Mouse (Mus musculus): ENCODE measurements around the gene 1700001L19Rik. TPM values are rescaled to one million over a fixed set of nuclear protein-coding genes. Genes with fewer than 3 reads are reported as not detected.

The 1700001L19Rik gene
- polyA plus RNA-seq, 1 experiment from 2014 or later, result 0.28 TPM

- Histone ChIP-seq H3K9me3 (no peaks in the 10 kb centered on the region), H3K4me3 (no peak overlapping the region), H3K27ac (no peak overlapping the region), H3K4me1 (peaks cover 7% of the 10 kb centered on the region), H3K36me3 (peaks cover 56% of the 10 kb centered on the region), H3K27me3 (ENCODE audit: insufficient read depth, poor library complexity, severe bottlenecking) (no peaks in the 10 kb centered on the region)
- 91% methylated on average over 11 of the region's 11 CpGs for WGBS
- no peak for DNase-seq (ENCODE audit: low spot score)
Measured at GRCm38 (mm10) chr13:68583961-68584360, 13.3 kb upstream of the 1700001L19Rik start.

- no peak for DNase-seq (ENCODE audit: low spot score)
- H3K27ac ChIP-seq, result no peak overlapping the region
- H3K4me1 ChIP-seq, result peaks cover 7% of the 10 kb centered on the region
- no peaks in the 10 kb centered on the region for H3K27me3 ChIP-seq (ENCODE audit: insufficient read depth, poor library complexity, severe bottlenecking)
- peaks cover 69% of the 10 kb centered on the region for H3K36me3 ChIP-seq
- no peak overlapping the region for H3K4me3 ChIP-seq
- 87% methylated on average over 7 of the region's 7 CpGs for WGBS
- H3K9me3 ChIP-seq, result no peaks in the 10 kb centered on the region
Measured at GRCm38 (mm10) chr13:68585441-68585840, 11.8 kb upstream of the 1700001L19Rik start.

GRCm38 (mm10) chr13:68588352-68588751 lies 8.9 kb upstream of the 1700001L19Rik start:
- H3K36me3 ChIP-seq, result peaks cover 98% of the 10 kb centered on the region
- H3K9me3 ChIP-seq, result no peaks in the 10 kb centered on the region
- H3K27me3 ChIP-seq (ENCODE audit: insufficient read depth, poor library complexity, severe bottlenecking), result no peaks in the 10 kb centered on the region
- no peaks in the 10 kb centered on the region for H3K4me1 ChIP-seq
- no peak overlapping the region for H3K4me3 ChIP-seq
- no peak overlapping the region for H3K27ac ChIP-seq
- DNase-seq (ENCODE audit: low spot score), result no peak

GRCm38 (mm10) chr13:68593797-68594196 lies 3.4 kb upstream of the 1700001L19Rik start:
- Histone ChIP-seq H3K36me3 (peaks cover 46% of the 10 kb centered on the region), H3K4me1 (peaks cover 9% of the 10 kb centered on the region; the same call in 1 of the 2 replicates), H3K27me3 (ENCODE audit: insufficient read depth, poor library complexity, severe bottlenecking) (peaks cover 20% of the 10 kb centered on the region; the same call in 1 of the 2 replicates), H3K27ac (no peak overlapping the region), H3K9me3 (no peaks in the 10 kb centered on the region), H3K4me3 (no peak overlapping the region)
- WGBS, result 68% methylated on average over 1 of the region's 1 CpGs
- DNase-seq (ENCODE audit: low spot score), result no peak

- peak overlapping the region; percentile 43 for H3K4me3 ChIP-seq
- H3K27me3 ChIP-seq (ENCODE audit: insufficient read depth, poor library complexity, severe bottlenecking), result peaks cover 20% of the 10 kb centered on the region; the same call in 1 of the 2 replicates
- peaks cover 7% of the 10 kb centered on the region for H3K36me3 ChIP-seq
- H3K27ac ChIP-seq, result no peak overlapping the region
- no peaks in the 10 kb centered on the region for H3K9me3 ChIP-seq
- WGBS, result 9% methylated on average over 13 of the region's 13 CpGs
- H3K4me1 ChIP-seq, result peaks cover 14% of the 10 kb centered on the region; the same call in 1 of the 2 replicates
- DNase-seq (ENCODE audit: low spot score), result no peak
Measured at GRCm38 (mm10) chr13:68597667-68598066, 446 bp downstream of the 1700001L19Rik start.

GRCm38 (mm10) chr13:68598953-68599352 lies 1.7 kb downstream of the 1700001L19Rik start:
- H3K27me3 ChIP-seq (ENCODE audit: insufficient read depth, poor library complexity, severe bottlenecking), result peaks cover 20% of the 10 kb centered on the region; the same call in 1 of the 2 replicates
- H3K4me3 ChIP-seq, result no peak overlapping the region
- H3K4me1 ChIP-seq, result peaks cover 14% of the 10 kb centered on the region; the same call in 1 of the 2 replicates
- H3K36me3 ChIP-seq, result no peaks in the 10 kb centered on the region
- no peak for DNase-seq (ENCODE audit: low spot score)
- no peak overlapping the region for H3K27ac ChIP-seq
- no peaks in the 10 kb centered on the region for H3K9me3 ChIP-seq

GRCm38 (mm10) chr13:68601184-68601583 lies 4.0 kb downstream of the 1700001L19Rik start:
- no peak overlapping the region for H3K4me3 ChIP-seq
- H3K27me3 ChIP-seq (ENCODE audit: insufficient read depth, poor library complexity, severe bottlenecking), result peaks cover 20% of the 10 kb centered on the region; the same call in 1 of the 2 replicates
- H3K9me3 ChIP-seq, result no peaks in the 10 kb centered on the region
- H3K27ac ChIP-seq, result no peak overlapping the region
- peaks cover 19% of the 10 kb centered on the region; the same call in 1 of the 2 replicates for H3K4me1 ChIP-seq
- 31% methylated on average over 6 of the region's 6 CpGs for WGBS
- no peaks in the 10 kb centered on the region for H3K36me3 ChIP-seq
- DNase-seq (ENCODE audit: low spot score), result no peak

GRCm38 (mm10) chr13:68603085-68603484 lies 5.9 kb downstream of the 1700001L19Rik start:
- WGBS, result 71% methylated on average over 6 of the region's 6 CpGs
- Histone ChIP-seq H3K9me3 (no peaks in the 10 kb centered on the region), H3K4me3 (no peak overlapping the region), H3K27me3 (ENCODE audit: insufficient read depth, poor library complexity, severe bottlenecking) (0 out of 2 replicates have a peak, but pooled peaks cover 4% of the 10 kb centered on the region), H3K27ac (no peak overlapping the region), H3K36me3 (no peaks in the 10 kb centered on the region), H3K4me1 (peaks cover 15% of the 10 kb centered on the region; the same call in 1 of the 2 replicates)
- DNase-seq (ENCODE audit: low spot score), result no peak

- DNase-seq (ENCODE audit: low spot score), result peak; percentile 85
- no peaks in the 10 kb centered on the region for H3K27me3 ChIP-seq (ENCODE audit: insufficient read depth, poor library complexity, severe bottlenecking)
- H3K27ac ChIP-seq, result peak overlapping the region; percentile 67
- H3K4me1 ChIP-seq, result peaks cover 18% of the 10 kb centered on the region; the same call in 1 of the 2 replicates
- no peaks in the 10 kb centered on the region for H3K36me3 ChIP-seq
- H3K9me3 ChIP-seq, result no peaks in the 10 kb centered on the region
- H3K4me3 ChIP-seq, result peak overlapping the region; percentile 51
- under 1% methylated on average over 11 of the region's 11 CpGs for WGBS
Measured at GRCm38 (mm10) chr13:68605689-68606126, 8.5 kb downstream of the 1700001L19Rik start.

- no peaks in the 10 kb centered on the region for H3K36me3 ChIP-seq
- 46% methylated on average over 21 of the region's 21 CpGs for WGBS
- H3K9me3 ChIP-seq, result no peaks in the 10 kb centered on the region
- no peak for DNase-seq (ENCODE audit: low spot score)
- peak overlapping the region; percentile 27; the same call in 1 of the 2 replicates for H3K4me3 ChIP-seq
- no peak overlapping the region for H3K27ac ChIP-seq
- H3K4me1 ChIP-seq, result peaks cover 12% of the 10 kb centered on the region; the same call in 1 of the 2 replicates
- no peaks in the 10 kb centered on the region for H3K27me3 ChIP-seq (ENCODE audit: insufficient read depth, poor library complexity, severe bottlenecking)
Measured at GRCm38 (mm10) chr13:68607652-68608405, 10.6 kb downstream of the 1700001L19Rik start.

GRCm38 (mm10) chr13:68622792-68623191 lies 25.6 kb downstream of the 1700001L19Rik start:
- Histone ChIP-seq H3K27ac (no peak overlapping the region), H3K4me1 (no peaks in the 10 kb centered on the region), H3K27me3 (ENCODE audit: insufficient read depth, poor library complexity, severe bottlenecking) (no peaks in the 10 kb centered on the region), H3K9me3 (no peaks in the 10 kb centered on the region), H3K36me3 (no peaks in the 10 kb centered on the region), H3K4me3 (no peak overlapping the region)
- WGBS, result 56% methylated on average over 6 of the region's 6 CpGs
- no peak for DNase-seq (ENCODE audit: low spot score)

- Histone ChIP-seq H3K4me3 (no peak overlapping the region), H3K4me1 (no peaks in the 10 kb centered on the region)
- 67% methylated on average over 3 of the region's 3 CpGs for WGBS
Measured at GRCm38 (mm10) chr13:68627041-68627440, 29.8 kb downstream of the 1700001L19Rik start.

GRCm38 (mm10) chr13:68642786-68643185 lies 45.6 kb downstream of the 1700001L19Rik start:
- 85% methylated on average over 1 of the region's 1 CpGs for WGBS
- DNase-seq (ENCODE audit: low spot score), result no peak
- no peaks in the 10 kb centered on the region for H3K27me3 ChIP-seq (ENCODE audit: insufficient read depth, poor library complexity, severe bottlenecking)
- no peaks in the 10 kb centered on the region for H3K9me3 ChIP-seq
- no peak overlapping the region for H3K4me3 ChIP-seq
- no peak overlapping the region for H3K27ac ChIP-seq
- no peaks in the 10 kb centered on the region for H3K4me1 ChIP-seq
- no peaks in the 10 kb centered on the region for H3K36me3 ChIP-seq

More at GRCm38 (mm10) chr13:68627041-68627440, 29.8 kb downstream of the 1700001L19Rik start:
- H3K27ac ChIP-seq, result no peak overlapping the region
- no peaks in the 10 kb centered on the region for H3K36me3 ChIP-seq
- H3K9me3 ChIP-seq, result 0 out of 2 replicates have a peak, but pooled peaks cover 2% of the 10 kb centered on the region
- no peak for DNase-seq (ENCODE audit: low spot score)
- no peaks in the 10 kb centered on the region for H3K27me3 ChIP-seq (ENCODE audit: insufficient read depth, poor library complexity, severe bottlenecking)

All from heart, embryonic 10.5 days (tissue).